Mouse (Mus musculus): Measurements from ENCODE around the gene Jam3. TPM values are rescaled to one million over a fixed set of nuclear protein-coding genes. Genes with fewer than 3 reads are reported as not detected.

Gene Jam3
- total and polyA plus RNA-seq, 3 experiments = 0.43 TPM; not detected in 2

GRCm38 (mm10) chr9:27101466-27101865, 53.8 kb downstream of the Jam3 start:
- Histone ChIP-seq H3K79me2 (ENCODE audit: control insufficient read depth, insufficient read depth, low read length, poor library complexity) (no peaks in the 10 kb centered on the region), H3K27me3 (ENCODE audit: control insufficient read depth in 1 of 2, insufficient read depth in 2 of 2, low read length in 2 of 2) (no peaks in the 10 kb centered on the region), H3K9me3 (replicated peaks; ENCODE audit: insufficient read depth, low read length) (no peaks in the 10 kb centered on the region), H3K4me3 (ENCODE audit: control insufficient read depth in 1 of 2, insufficient read depth in 1 of 2, low read depth in 2 of 2, low read length in 2 of 2) (no peak overlapping the region), H3K36me3 (ENCODE audit: control insufficient read depth in 1 of 2, insufficient read depth in 2 of 2, low read length in 2 of 2) (peaks cover 0 to 5% of the 10 kb centered on the region in 2 experiments; a peak in 2 of 4 replicates), H3K27ac (ENCODE audit: control insufficient read depth, low read depth, low read length) (no peak overlapping the region), H3K9ac (ENCODE audit: control insufficient read depth, low read depth, low read length, poor library complexity, severe bottlenecking) (no peak overlapping the region), H3K4me1 (ENCODE audit: control insufficient read depth in 1 of 2, insufficient read depth in 2 of 2, low read length in 2 of 2) (no peaks in the 10 kb centered on the region)
- DNase-seq (ENCODE audit: low read depth, low spot score) = no peak
- no peak for TF ChIP-seq ELF1 (IDR thresholded peaks at IDR 0.05; ENCODE audit: low read depth, low read length)
- no peak for TF ChIP-seq MEF2A (IDR thresholded peaks at IDR 0.05; ENCODE audit: extremely low read depth, insufficient replicate concordance, low read depth, low read length, poor library complexity, severe bottlenecking)
- no peak for TF ChIP-seq ZMIZ1 (IDR thresholded peaks at IDR 0.05; ENCODE audit: low read depth, low read length)
- TF ChIP-seq EP300 (IDR thresholded peaks at IDR 0.05; ENCODE audit: low read depth in 1 of 2, low read length in 2 of 2) = no peak
- no peak for TF ChIP-seq MAX (IDR thresholded peaks at IDR 0.05; ENCODE audit: low read length)
- no peak for TF ChIP-seq TCF12 (IDR thresholded peaks at IDR 0.05; ENCODE audit: low read depth, low read length)
- TF ChIP-seq GATA1 (IDR thresholded peaks at IDR 0.05; ENCODE audit: low read depth, low read length) = no peak

GRCm38 (mm10) chr9:27099474-27099873, 55.7 kb downstream of the Jam3 start:
- Histone ChIP-seq H3K79me2 (ENCODE audit: control insufficient read depth, insufficient read depth, low read length, poor library complexity) (no peaks in the 10 kb centered on the region), H3K27me3 (ENCODE audit: control insufficient read depth in 1 of 2, insufficient read depth in 2 of 2, low read length in 2 of 2) (no peaks in the 10 kb centered on the region), H3K9me3 (replicated peaks; ENCODE audit: insufficient read depth, low read length) (no peaks in the 10 kb centered on the region), H3K27ac (ENCODE audit: control insufficient read depth, low read depth, low read length) (no peak overlapping the region), H3K4me3 (ENCODE audit: control insufficient read depth in 1 of 2, insufficient read depth in 1 of 2, low read depth in 2 of 2, low read length in 2 of 2) (no peak overlapping the region), H3K9ac (ENCODE audit: control insufficient read depth, low read depth, low read length, poor library complexity, severe bottlenecking) (no peak overlapping the region), H3K4me1 (ENCODE audit: control insufficient read depth in 1 of 2, insufficient read depth in 2 of 2, low read length in 2 of 2) (no peaks in the 10 kb centered on the region), H3K36me3 (ENCODE audit: control insufficient read depth in 1 of 2, insufficient read depth in 2 of 2, low read length in 2 of 2) (peaks cover 0 to 5% of the 10 kb centered on the region in 2 experiments; a peak in 2 of 4 replicates)
- DNase-seq (ENCODE audit: low read depth, low spot score) = no peak
- TF ChIP-seq ZKSCAN1 (IDR thresholded peaks at IDR 0.05; ENCODE audit: low read depth, low read length) (no peak), POLR2AphosphoS5 (IDR thresholded peaks at IDR 0.05; ENCODE audit: borderline replicate concordance, low read depth, low read length) (no peak), MYB (IDR thresholded peaks at IDR 0.05; ENCODE audit: low read depth, low read length) (no peak), ZC3H11A (IDR thresholded peaks at IDR 0.05; ENCODE audit: low read depth, low read length) (no peak), ZNF384 (IDR thresholded peaks at IDR 0.05; ENCODE audit: low read depth, low read length) (no peak), GABPA (IDR thresholded peaks at IDR 0.05; ENCODE audit: low read depth, low read length) (no peak), SIN3A (IDR thresholded peaks at IDR 0.05; ENCODE audit: low read length) (no peak), HCFC1 (IDR thresholded peaks at IDR 0.05; ENCODE audit: low read depth, low read length) (no peak), JUND (IDR thresholded peaks at IDR 0.05; ENCODE audit: low read depth, low read length) (no peak), POLR2AphosphoS2 (IDR thresholded peaks at IDR 0.05; ENCODE audit: low read length) (no peak), MAX (IDR thresholded peaks at IDR 0.05; ENCODE audit: low read length) (no peak), ZMIZ1 (IDR thresholded peaks at IDR 0.05; ENCODE audit: low read depth, low read length) (no peak), MEF2A (IDR thresholded peaks at IDR 0.05; ENCODE audit: extremely low read depth, insufficient replicate concordance, low read depth, low read length, poor library complexity, severe bottlenecking) (no peak), RAD21 (IDR thresholded peaks at IDR 0.05; ENCODE audit: low read depth, low read length) (no peak)
